Mouse (Mus musculus): ENCODE measurements around the gene Rnf38.

- TF ChIP-seq CTCF (IDR thresholded peaks at IDR 0.05; ENCODE audit: borderline replicate concordance, extremely low read depth, insufficient read depth, insufficient read length) (no peak), POLR2A (IDR thresholded peaks at IDR 0.05; ENCODE audit: borderline replicate concordance, extremely low read depth, insufficient read depth, insufficient read length, poor library complexity, severe bottlenecking) (no peak)
These were observed 70.6 kb downstream of the Rnf38 start for GRCm38 (mm10) chr4:44163034-44163433.
